Comparison of ENCODE assay signal across 18 mouse cellular contexts in genomic region chr1:22211232-22211631, GRCm38 (mm10).
DNase-seq lines count a peak whose midpoint lies in the region; TF ChIP-seq lines count a peak whose summit lies in the region.
"Had no signal": no experiment of that assay in that cellular context is flagged by ENCODE, and none has a peak within 500 bp of the region (broad histone marks: within the 10 kb centered on the region; RNA-seq: fewer than 3 reads in every experiment).

No protein-coding gene starts in this region.

- H3K27ac ChIP-seq in layer of hippocampus, adult 2 months: peak overlapping the region; percentile 39; the same call in 1 of the 2 replicates
- H3K27ac ChIP-seq in left cerebral cortex, adult 2 months: peak overlapping the region; percentile 72
- H3K27ac ChIP-seq: embryonic facial prominence, embryonic 13.5 days; embryonic facial prominence, embryonic 15.5 days; forebrain, embryonic 10.5 days; forebrain, embryonic 12.5 days had no signal

- no peak overlapping the region for H3K4me3 ChIP-seq in layer of hippocampus, adult 2 months
- no peak overlapping the region for H3K4me3 ChIP-seq in left cerebral cortex, adult 2 months
- H3K4me3 ChIP-seq: embryonic facial prominence, embryonic 13.5 days; embryonic facial prominence, embryonic 15.5 days; erythroblast, embryonic 14.5 days; forebrain, embryonic 10.5 days; forebrain, embryonic 12.5 days had no signal

- DNase-seq in layer of hippocampus, adult 2 months (ENCODE audit: low spot score in 2 of 2): peak in 1 of 2 experiments; percentile 10
- DNase-seq in layer of hippocampus, postnatal 25 days (ENCODE audit: extremely low spot score in 1 of 2, low spot score in 1 of 2): no peak
- no peak for DNase-seq in left cerebral cortex, adult 2 months (ENCODE audit: extremely low spot score in 1 of 2, low spot score in 2 of 2)
- DNase-seq in left cerebral cortex, postnatal 10 days (ENCODE audit: extremely low spot score in 1 of 2, low spot score in 2 of 2): no peak
- peak; percentile 67 for DNase-seq in brain, adult 2 months (ENCODE audit: low read depth, low spot score)
- DNase-seq in telencephalon, adult 2 months (ENCODE audit: low read depth, low spot score): peak; percentile 55
- no peak for DNase-seq in cerebellum, adult 9-11 months
- DNase-seq: adrenal gland, adult 2 months; adrenal gland, postnatal 10 days; adrenal gland, postnatal 25 days; cerebellum, adult 11-12 months; cerebellum, postnatal 36 days; embryo, embryonic 11 days had no signal

- intact Hi-C loops in left cerebral cortex, adult 2 months (cut with DNase I): loop anchor here (5.0 kb wide), 2 partner anchors 51 to 249 kb away; partner anchors contain the start of gene Kcnq5
- intact Hi-C loops in left cerebral cortex, postnatal 10 days (cut with DNase I): no loop called here

- TF ChIP-seq CTCF in layer of hippocampus, adult 2 months (conservative IDR thresholded peaks at IDR 0.05): no peak
- no peak for TF ChIP-seq CTCF in left cerebral cortex, adult 2 months (IDR thresholded peaks at IDR 0.05)

Comparison
In these comparisons a context has a peak if more than half of its experiments do, and no peak if none do; other contexts are left out.
1. DNase-seq: peak in brain, adult 2 months (single experiment) and telencephalon, adult 2 months (single experiment); none in layer of hippocampus, postnatal 25 days (0 of 2), left cerebral cortex, adult 2 months (0 of 2), left cerebral cortex, postnatal 10 days (0 of 2) and cerebellum, adult 9-11 months (single experiment).